Mouse (Mus musculus): ENCODE measurements at regions not wholly inside any gene's neighbourhood (a gene's known extent, or its start where the extent isn't known, plus 50 kb on each side); places are given as distances from the start of the nearest gene placed in this dataset.

DNA sequence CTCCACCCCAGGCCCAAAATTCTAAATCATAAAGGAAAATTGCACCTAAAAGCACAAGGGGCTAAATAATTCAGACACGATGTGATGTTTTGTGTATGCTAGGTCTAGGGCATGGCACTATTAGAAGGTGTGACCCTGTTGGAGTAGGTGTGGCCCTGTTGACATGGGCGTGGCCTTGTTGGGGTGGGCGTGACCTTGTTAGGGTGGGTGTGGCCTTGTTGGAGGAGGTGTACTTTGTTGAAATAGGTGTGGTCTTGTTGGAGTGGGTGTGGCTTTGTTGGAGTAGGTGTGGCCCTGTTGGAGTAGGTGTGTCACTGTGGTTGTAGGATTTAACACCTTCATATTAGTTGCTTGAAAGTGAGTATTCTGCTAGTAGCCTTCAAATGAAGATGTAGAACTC lies 114.1 kb downstream of the Cryba4 start:
- TF ChIP-seq CTCF (IDR thresholded peaks at IDR 0.05; ENCODE audit: low read depth, low read length) (no peak), POLR2A (IDR thresholded peaks at IDR 0.05; ENCODE audit: borderline replicate concordance, low read depth, low read length) (no peak)

Measured in bone marrow macrophage, adult 2 months (primary cell).